Mouse (Mus musculus) ES-E14 (cell line): ENCODE measurements around the gene Krt15. TPM values are rescaled to one million over a fixed set of nuclear protein-coding genes. Genes with fewer than 3 reads are reported as not detected.

Experiments
- total RNA-seq: library from RNA; depleted of rRNA; stranded (reverse); fragments of 300-350 nt; gene quantifications from 2 replicates; pipeline ENCODE4 v1.2.3, GENCODE M21; 2012; rRNA removed

Gene Krt15
- total RNA-seq, 1 experiment = 0.36 TPM

Other genes with a start within 250 kb of the Krt15 start
- not detected in 2 replicates for gene Krtap31-1, start 228.0 kb downstream of the Krt15 start, total RNA-seq
- gene Gm11565, start 221.2 kb downstream of the Krt15 start, total RNA-seq = not detected in 2 replicates
- not detected in 2 replicates for gene Krtap31-2, start 199.6 kb downstream of the Krt15 start, total RNA-seq
- gene Krtap9-5, start 187.5 kb downstream of the Krt15 start, total RNA-seq = not detected in 2 replicates
- not detected in 2 replicates for gene Krtap29-1, start 156.9 kb downstream of the Krt15 start, total RNA-seq
- not detected in 2 replicates for gene Krtap16-1, start 149.3 kb downstream of the Krt15 start, total RNA-seq
- not detected in 2 replicates for gene Krtap17-1, start 141.9 kb downstream of the Krt15 start, total RNA-seq
- gene Krt33a, start 119.7 kb downstream of the Krt15 start, total RNA-seq = not detected in 2 replicates
- gene Krt33b, start 106.1 kb downstream of the Krt15 start, total RNA-seq = not detected in 2 replicates
- gene Krt34, start 94.4 kb downstream of the Krt15 start, total RNA-seq = not detected in 2 replicates
- not detected in 2 replicates for gene Krt31, start 85.4 kb downstream of the Krt15 start, total RNA-seq
- gene Krt32, start 47.7 kb downstream of the Krt15 start, total RNA-seq = not detected in 2 replicates
- not detected in 2 replicates for gene Krt35, start 39.7 kb downstream of the Krt15 start, total RNA-seq
- gene Krt36, start 30.3 kb downstream of the Krt15 start, total RNA-seq = 0.13 and 0.16 TPM in 2 replicates
- 0.71 and 1.1 TPM in 2 replicates for gene Krt13, start 14.4 kb downstream of the Krt15 start, total RNA-seq
- 53.4 and 79.9 TPM in 2 replicates for gene Krt19, start 12.7 kb upstream of the Krt15 start, total RNA-seq
- 0.09 and 0.11 TPM in 2 replicates for gene Krt9, start 57.3 kb upstream of the Krt15 start, total RNA-seq
- gene Krt14, start 71.6 kb upstream of the Krt15 start, total RNA-seq = 2.1 and 2.3 TPM in 2 replicates
- 0.31 and 0.69 TPM in 2 replicates for gene Krt16, start 113.0 kb upstream of the Krt15 start, total RNA-seq
- gene Krt17, start 125.1 kb upstream of the Krt15 start, total RNA-seq = 3.2 and 8.5 TPM in 2 replicates
- gene Krt42, start 133.9 kb upstream of the Krt15 start, total RNA-seq = 21.7 and 42.5 TPM in 2 replicates
- gene Eif1, start 184.0 kb upstream of the Krt15 start, total RNA-seq = 322 and 326 TPM in 2 replicates
- gene Gast, start 198.5 kb upstream of the Krt15 start, total RNA-seq = 1.6 and 2.9 TPM in 2 replicates
- 21.4 and 34.2 TPM in 2 replicates for gene Hap1, start 220.2 kb upstream of the Krt15 start, total RNA-seq